Mouse (Mus musculus) MEL (cell line): ENCODE data around the gene Fbxw7. TPM values are rescaled to one million over a fixed set of nuclear protein-coding genes. Genes with fewer than 3 reads are reported as not detected.
A peak's percentile ranks its signal among the peaks of the same experiment; 100 is the strongest.

Experiments used
- DNase-seq: peaks from one replicate; pipeline ENCODE4 v3.0.0; 2011; ENCODE audit warnings: low read depth, low spot score
- H3K27ac ChIP-seq: 2 replicates; pipeline ENCODE4 v1.5.1; 2012; ENCODE audit warnings: low read depth, mild to moderate bottlenecking, control low read depth, low read length, moderate library complexity; ENCODE audit not compliant: control insufficient read depth
- H3K27me3 ChIP-seq, 2 experiments: fragments of 150-350 bp in 1 of 2; sonication (generic) in 1 of 2; 2 replicates each; pipeline ENCODE4 v1.6.1; 2012; ENCODE audit warnings: low read length in 2 of 2, mild to moderate bottlenecking in 2 of 2, improper control_type of control experiment in 1 of 2, moderate library complexity in 1 of 2; ENCODE audit not compliant: insufficient read depth in 2 of 2, control insufficient read depth in 1 of 2
- H3K36me3 ChIP-seq, 2 experiments: 2 replicates each; pipeline ENCODE4 v1.6.1; 2012 to 2014; ENCODE audit warnings: low read length in 2 of 2, improper control_type of control experiment in 1 of 2, inconsistent platforms in 1 of 2, mild to moderate bottlenecking in 1 of 2; ENCODE audit not compliant: insufficient read depth in 2 of 2, control insufficient read depth in 1 of 2
- H3K4me1 ChIP-seq, 2 experiments: fragments of 150-350 bp in 1 of 2; sonication (generic) in 1 of 2; 2 replicates each; pipeline ENCODE4 v1.6.1; 2012; ENCODE audit warnings: low read length in 2 of 2, improper control_type of control experiment in 1 of 2, mild to moderate bottlenecking in 1 of 2; ENCODE audit not compliant: insufficient read depth in 2 of 2, control insufficient read depth in 1 of 2
- H3K4me3 ChIP-seq, 2 experiments: fragments of 150-350 bp in 1 of 2; sonication (generic) in 1 of 2; 2 replicates each; pipeline ENCODE4 v1.5.1; 2012; ENCODE audit warnings: low read depth in 2 of 2, low read length in 2 of 2, mild to moderate bottlenecking in 2 of 2, moderate library complexity in 2 of 2, control low read depth in 1 of 2, improper control_type of control experiment in 1 of 2; ENCODE audit not compliant: control insufficient read depth in 1 of 2, insufficient read depth in 1 of 2
- H3K79me2 ChIP-seq: 2 replicates; pipeline ENCODE4 v1.6.1; 2012; ENCODE audit warnings: mild to moderate bottlenecking, low read length, moderate library complexity; ENCODE audit not compliant: control insufficient read depth, poor library complexity, insufficient read depth
- H3K9ac ChIP-seq: 2 replicates; pipeline ENCODE4 v1.6.1; 2012; ENCODE audit warnings: low read depth, mild to moderate bottlenecking, control low read depth, low read length, moderate library complexity; ENCODE audit not compliant: control insufficient read depth, poor library complexity, severe bottlenecking
- H3K9me3 ChIP-seq: fragments of 150-350 bp; sonication (generic); replicated peaks from 2 replicates; pipeline ENCODE4 v1.6.1; 2012; ENCODE audit warnings: mild to moderate bottlenecking, low read length, improper control_type of control experiment, moderate library complexity; ENCODE audit not compliant: insufficient read depth
- BHLHE40 ChIP-seq: IDR thresholded peaks from 2 replicates; pipeline ENCODE4 v1.6.1; 2012; ENCODE audit warnings: low read depth, mild to moderate bottlenecking, inconsistent platforms, low read length, improper control_type of control experiment, borderline replicate concordance
- CHD1 ChIP-seq: IDR thresholded peaks from 2 replicates; pipeline ENCODE4 v1.6.1; 2012; ENCODE audit warnings: low read depth, mild to moderate bottlenecking, inconsistent platforms, low read length, improper control_type of control experiment
- CTCF ChIP-seq, 3 experiments: IDR thresholded peaks in 2 of 3; conservative IDR thresholded peaks in 1 of 3; 2 replicates each; pipeline ENCODE4 v1.5.1; 2011 to 2012; ENCODE audit warnings: low read length in 3 of 3, low read depth in 2 of 3, mild to moderate bottlenecking in 2 of 3, improper control_type of control experiment in 1 of 3, inconsistent platforms in 1 of 3, mixed read lengths in 1 of 3, moderate library complexity in 1 of 3; ENCODE audit not compliant: control insufficient read depth in 1 of 3, insufficient read depth in 1 of 3, poor library complexity in 1 of 3, severe bottlenecking in 1 of 3
- ELF1 ChIP-seq: IDR thresholded peaks from 2 replicates; pipeline ENCODE4 v1.6.1; 2014; ENCODE audit warnings: low read depth, mild to moderate bottlenecking, inconsistent platforms, low read length, improper control_type of control experiment, moderate library complexity
- ETS1 ChIP-seq: IDR thresholded peaks from 2 replicates; pipeline ENCODE4 v1.6.1; 2012; ENCODE audit warnings: low read depth, mild to moderate bottlenecking, inconsistent platforms, low read length, improper control_type of control experiment, moderate library complexity
- GABPA ChIP-seq: IDR thresholded peaks from 2 replicates; pipeline ENCODE4 v1.6.1; 2012; ENCODE audit warnings: low read depth, mild to moderate bottlenecking, inconsistent platforms, low read length, improper control_type of control experiment, moderate library complexity
- GATA1 ChIP-seq: IDR thresholded peaks from 2 replicates; pipeline ENCODE4 v1.6.1; 2011; ENCODE audit warnings: low read depth, low read length, improper control_type of control experiment
- HCFC1 ChIP-seq: IDR thresholded peaks from 2 replicates; pipeline ENCODE4 v1.6.1; 2012; ENCODE audit warnings: low read depth, mild to moderate bottlenecking, inconsistent platforms, low read length, improper control_type of control experiment, moderate library complexity
- JUND ChIP-seq: IDR thresholded peaks from 2 replicates; pipeline ENCODE4 v1.6.1; 2011; ENCODE audit warnings: low read depth, mild to moderate bottlenecking, improper control_type of control experiment, low read length
- KAT2A ChIP-seq: conservative IDR thresholded peaks from 2 replicates; pipeline ENCODE4 v1.6.1; 2012; ENCODE audit warnings: low read depth, low read length, improper control_type of control experiment, inconsistent platforms
- MAX ChIP-seq: IDR thresholded peaks from 2 replicates; pipeline ENCODE4 v1.6.1; 2011; ENCODE audit warnings: low read length, improper control_type of control experiment
- MAZ ChIP-seq: IDR thresholded peaks from 2 replicates; pipeline ENCODE4 v1.6.1; 2012; ENCODE audit warnings: low read depth, mild to moderate bottlenecking, inconsistent platforms, low read length, improper control_type of control experiment
- MEF2A ChIP-seq: IDR thresholded peaks from 2 replicates; pipeline ENCODE4 v1.6.1; 2014; ENCODE audit warnings: low read depth, mild to moderate bottlenecking, inconsistent platforms, low read length, improper control_type of control experiment; ENCODE audit not compliant: poor library complexity, insufficient replicate concordance, severe bottlenecking; ENCODE audit errors: extremely low read depth
- MYB ChIP-seq: IDR thresholded peaks from 2 replicates; pipeline ENCODE4 v1.6.1; 2011; ENCODE audit warnings: mild to moderate bottlenecking, low read depth, low read length, improper control_type of control experiment
- MYC ChIP-seq: IDR thresholded peaks from 2 replicates; pipeline ENCODE4 v1.6.1; 2011; ENCODE audit warnings: low read depth, mild to moderate bottlenecking, low read length, improper control_type of control experiment, moderate library complexity
- NELFE ChIP-seq: IDR thresholded peaks from 2 replicates; pipeline ENCODE4 v1.6.1; 2011; ENCODE audit warnings: low read depth, low read length, improper control_type of control experiment
- NRF1 ChIP-seq: IDR thresholded peaks from 2 replicates; pipeline ENCODE4 v1.6.1; 2014; ENCODE audit warnings: low read depth, mild to moderate bottlenecking, inconsistent platforms, low read length, improper control_type of control experiment, moderate library complexity; ENCODE audit not compliant: poor library complexity, insufficient read depth, severe bottlenecking
- POLR2A ChIP-seq, 2 experiments: IDR thresholded peaks; 2 replicates each; pipeline ENCODE4 v1.6.1; 2011 to 2012; ENCODE audit warnings: low read length in 2 of 2, mild to moderate bottlenecking in 2 of 2, control low read depth in 1 of 2, improper control_type of control experiment in 1 of 2, low read depth in 1 of 2, moderate library complexity in 1 of 2; ENCODE audit not compliant: control insufficient read depth in 1 of 2, insufficient read depth in 1 of 2, poor library complexity in 1 of 2
- POLR2AphosphoS2 ChIP-seq: IDR thresholded peaks from 2 replicates; pipeline ENCODE4 v1.6.1; 2011; ENCODE audit warnings: low read length, improper control_type of control experiment
- POLR2AphosphoS5 ChIP-seq: IDR thresholded peaks from 2 replicates; pipeline ENCODE4 v1.6.1; 2012; ENCODE audit warnings: low read depth, borderline replicate concordance, mild to moderate bottlenecking, inconsistent platforms, low read length, moderate library complexity, mixed read lengths
- SMC3 ChIP-seq: IDR thresholded peaks from 2 replicates; pipeline ENCODE4 v1.6.1; 2011; ENCODE audit warnings: low read depth, low read length, improper control_type of control experiment
- TAL1 ChIP-seq: IDR thresholded peaks from 2 replicates; pipeline ENCODE4 v1.6.1; 2012; ENCODE audit warnings: mild to moderate bottlenecking, inconsistent platforms, low read length, moderate library complexity, mixed read lengths
- TBP ChIP-seq: IDR thresholded peaks from 2 replicates; pipeline ENCODE4 v1.8.0; 2011; ENCODE audit warnings: low read depth, low read length, improper control_type of control experiment
- TCF12 ChIP-seq: IDR thresholded peaks from 2 replicates; pipeline ENCODE4 v1.6.1; 2014; ENCODE audit warnings: low read depth, mild to moderate bottlenecking, inconsistent platforms, low read length, improper control_type of control experiment, moderate library complexity
- UBTF ChIP-seq: IDR thresholded peaks from 2 replicates; pipeline ENCODE4 v1.6.1; 2012; ENCODE audit warnings: low read depth, mild to moderate bottlenecking, inconsistent platforms, low read length, improper control_type of control experiment, moderate library complexity, borderline replicate concordance; ENCODE audit not compliant: insufficient read depth
- USF1 ChIP-seq: IDR thresholded peaks from 2 replicates; pipeline ENCODE4 v1.6.1; 2014; ENCODE audit warnings: low read depth, mild to moderate bottlenecking, inconsistent platforms, low read length, improper control_type of control experiment, moderate library complexity
- USF2 ChIP-seq, 2 experiments: IDR thresholded peaks; 2 replicates each; pipeline ENCODE4 v1.6.1; 2011 to 2012; ENCODE audit warnings: improper control_type of control experiment in 2 of 2, low read length in 2 of 2, borderline replicate concordance in 1 of 2, inconsistent platforms in 1 of 2, low read depth in 1 of 2, mild to moderate bottlenecking in 1 of 2; ENCODE audit not compliant: insufficient read depth in 1 of 2
- ZC3H11A ChIP-seq: IDR thresholded peaks from 2 replicates; pipeline ENCODE4 v1.6.1; 2012; ENCODE audit warnings: low read depth, mild to moderate bottlenecking, inconsistent platforms, low read length, improper control_type of control experiment
- ZMIZ1 ChIP-seq: IDR thresholded peaks from 2 replicates; pipeline ENCODE4 v1.6.1; 2012; ENCODE audit warnings: low read depth, mild to moderate bottlenecking, inconsistent platforms, low read length, improper control_type of control experiment, moderate library complexity
- ZNF384 ChIP-seq: IDR thresholded peaks from 2 replicates; pipeline ENCODE4 v1.6.1; 2012; ENCODE audit warnings: low read depth, mild to moderate bottlenecking, inconsistent platforms, low read length, improper control_type of control experiment
- polyA plus RNA-seq, 2 experiments: library from polyadenylated mRNA; stranded (reverse) in 1 of 2; unstranded in 1 of 2; fragments of >175 nt in 1 of 2; fragments of >200 nt in 1 of 2; gene quantifications; 2 replicates each; pipeline versions ENCODE4 v1.2.1 to v1.2.4; 2012; ENCODE audit warnings: low replicate concordance in 2 of 2, low read depth in 1 of 2; ENCODE audit not compliant: insufficient read length in 2 of 2, insufficient read depth in 1 of 2, missing spikeins in 1 of 2
- total RNA-seq: library from RNA; depleted of rRNA; stranded (reverse); fragments of 300-350 nt; gene quantifications from 2 replicates; pipeline ENCODE4 v1.2.3, GENCODE M21; 2012

Fbxw7 gene
- total and polyA plus RNA-seq, 3 experiments = 11.8 to 14.5 TPM; not detected in 1

DNA sequence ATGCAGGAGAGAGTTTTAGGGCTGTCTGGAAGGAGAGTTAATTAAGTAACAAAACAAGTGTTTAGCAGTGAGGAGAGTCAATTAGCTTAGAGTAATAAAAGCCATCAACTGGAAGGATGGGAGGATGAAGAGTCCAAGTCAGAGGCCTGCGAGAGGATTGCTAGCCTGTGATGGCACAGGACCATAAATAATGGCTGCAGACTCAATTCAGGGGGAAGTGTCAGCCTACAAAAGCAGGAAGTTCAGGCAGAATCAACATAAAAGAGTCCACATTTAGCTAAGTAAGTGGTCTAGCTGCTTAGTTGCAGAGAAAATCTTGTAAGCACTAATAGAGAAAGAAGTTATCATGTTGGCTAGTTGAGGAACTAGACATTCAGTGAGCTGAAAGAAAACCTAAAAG is 52.9 kb downstream of the Fbxw7 start:
- DNase-seq = peak; percentile 58
- H3K4me1 ChIP-seq = peaks cover 6 to 19% of the 10 kb centered on the region in 2 experiments
- H3K27me3 ChIP-seq = no peaks in the 10 kb centered on the region
- H3K4me3 ChIP-seq = no peak overlapping the region
- no peak overlapping the region; the same call in 1 of the 2 replicates for H3K27ac ChIP-seq
- H3K79me2 ChIP-seq = peaks cover 4% of the 10 kb centered on the region; the same call in 1 of the 2 replicates
- no peak for TF ChIP-seq MAX
- TF ChIP-seq GABPA = no peak
- TF ChIP-seq TBP = no peak
- no peak for TF ChIP-seq NRF1
- no peak for TF ChIP-seq MYC
- no peak for TF ChIP-seq MAZ
- TF ChIP-seq JUND = no peak
- H3K36me3 ChIP-seq = peaks cover 0 to 21% of the 10 kb centered on the region in 2 experiments; a peak in 3 of 4 replicates
- H3K9me3 ChIP-seq = no peaks in the 10 kb centered on the region
- H3K9ac ChIP-seq = no peak overlapping the region

DNA sequence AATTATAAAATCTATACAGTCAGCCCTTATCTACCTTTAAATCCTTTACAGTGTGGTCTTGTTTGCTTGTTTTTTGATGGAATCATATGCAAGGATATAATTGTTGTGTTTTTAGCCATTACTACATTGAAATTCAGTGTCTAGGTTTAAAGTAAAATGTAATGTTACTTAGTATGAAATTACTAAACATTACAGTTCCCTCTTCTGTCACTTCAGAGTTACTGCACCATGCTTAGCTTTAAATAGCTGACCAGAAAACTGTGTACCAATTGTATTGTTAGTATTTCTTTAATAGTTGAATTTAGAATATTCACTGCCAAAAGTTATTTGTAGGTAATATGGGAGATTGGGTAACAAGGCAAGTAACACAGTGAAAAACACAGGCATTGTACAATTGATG is 55.1 kb downstream of the Fbxw7 start:
- Histone ChIP-seq H3K79me2 (peaks cover 1% of the 10 kb centered on the region; the same call in 1 of the 2 replicates), H3K27ac (no peak overlapping the region), H3K27me3 (no peaks in the 10 kb centered on the region), H3K4me1 (peaks cover 6 to 19% of the 10 kb centered on the region in 2 experiments), H3K36me3 (peaks cover 0 to 21% of the 10 kb centered on the region in 2 experiments; a peak in 3 of 4 replicates), H3K9ac (no peak overlapping the region), H3K9me3 (no peaks in the 10 kb centered on the region), H3K4me3 (no peak overlapping the region)
- DNase-seq = no peak
- TF ChIP-seq POLR2AphosphoS2 (no peak), TBP (no peak), MEF2A (no peak), CHD1 (no peak), ZC3H11A (peak; percentile 37), BHLHE40 (no peak), ETS1 (no peak), GABPA (no peak), SMC3 (peak; percentile 55), TCF12 (no peak), MYB (no peak), TAL1 (no peak), USF1 (no peak), UBTF (no peak), MAX (no peak), NRF1 (no peak), POLR2AphosphoS5 (no peak), ZMIZ1 (no peak), POLR2A (IDR thresholded peaks at IDR 0.05; ENCODE audit: control insufficient read depth in 1 of 2, insufficient read depth in 1 of 2, low read depth in 1 of 2, low read length in 2 of 2, poor library complexity in 1 of 2) (no peak), KAT2A (no peak), JUND (no peak), ELF1 (no peak), CTCF (IDR thresholded peaks at IDR 0.05 in 2 of 3, conservative IDR thresholded peaks at IDR 0.05 in 1 of 3; ENCODE audit: control insufficient read depth in 1 of 3, insufficient read depth in 1 of 3, low read depth in 2 of 3, low read length in 3 of 3, poor library complexity in 1 of 3, severe bottlenecking in 1 of 3) (peak in 1 of 3 experiments; percentile 42; a peak in 2 of 6 replicates), ZNF384 (no peak), HCFC1 (no peak), GATA1 (no peak), NELFE (no peak), MAZ (no peak), USF2 (IDR thresholded peaks at IDR 0.05; ENCODE audit: borderline replicate concordance in 1 of 2, insufficient read depth in 1 of 2, low read depth in 1 of 2, low read length in 2 of 2) (no peak)
